Mouse (Mus musculus) spleen, adult 2 months (tissue): ENCODE results near the gene Cpsf4l.

Experiments
- CTCF ChIP-seq: fragments of 200-500 bp; IDR thresholded peaks from 2 replicates; pipeline ENCODE4 v1.5.1; 2011; ENCODE audit warnings: mild to moderate bottlenecking, inconsistent platforms; ENCODE audit not compliant: insufficient read depth, insufficient read length, insufficient replicate concordance; ENCODE audit errors: extremely low read depth
- POLR2A ChIP-seq: fragments of 200-500 bp; IDR thresholded peaks from 2 replicates; pipeline ENCODE4 v1.6.1; 2011; ENCODE audit warnings: low read depth, low read length, inconsistent platforms

DNA sequence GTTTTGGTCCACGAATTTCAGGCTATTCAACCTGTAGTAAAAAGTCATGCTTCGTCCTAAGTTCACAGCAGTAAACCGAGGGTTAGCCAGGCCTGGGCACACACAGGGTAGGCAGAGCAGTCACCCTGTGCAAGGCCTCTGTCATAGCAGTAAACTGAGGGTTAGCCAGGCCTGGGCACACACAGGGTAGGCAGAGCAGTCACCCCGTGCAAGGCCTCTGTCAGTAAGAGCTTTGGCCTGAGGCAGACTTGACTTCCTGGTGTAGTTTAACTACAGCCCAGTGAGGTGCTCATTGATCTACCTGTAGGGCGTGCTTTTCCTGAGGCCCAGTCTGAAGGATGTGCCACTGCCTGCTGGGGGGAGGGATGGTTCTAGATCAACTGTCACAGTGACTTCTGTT is 18.5 kb downstream of the Cpsf4l start:
- no peak for TF ChIP-seq CTCF
- TF ChIP-seq POLR2A: no peak
